8 mouse cellular contexts compared by ENCODE assay signal in genomic region chr2:14603784-14604781, GRCm38 (mm10). TPM values are rescaled to one million over a fixed set of nuclear protein-coding genes. Genes with fewer than 3 reads are reported as not detected.
DNase-seq lines count a peak whose midpoint lies in the region; ATAC-seq and TF ChIP-seq lines count a peak whose summit lies in the region.

No protein-coding gene starts in this region.

- ATAC-seq in forebrain, embryonic 12.5 days (ENCODE audit: low FRiP score): peak; percentile 89
- ATAC-seq in heart, postnatal 0 days (ENCODE audit: insufficient read depth, low read depth): peak; percentile 86
- peak; percentile 72 for ATAC-seq in liver, embryonic 16.5 days (ENCODE audit: low read depth)
- peak; percentile 90 for ATAC-seq in neural tube, embryonic 14.5 days (ENCODE audit: low read depth)

- peak; percentile 24 for TF ChIP-seq CTCF in heart, postnatal 0 days (IDR thresholded peaks at IDR 0.05; ENCODE audit: low read depth)

- peak; percentile 38; the same call in 1 of the 2 replicates for TF ChIP-seq EP300 in heart, postnatal 0 days (IDR thresholded peaks at IDR 0.05; ENCODE audit: low read depth)

- WGBS in forebrain, embryonic 12.5 days: under 1% methylated on average over 73 of the region's 83 CpGs
- under 1% methylated on average over 81 of the region's 83 CpGs for WGBS in heart, postnatal 0 days
- 1% methylated on average over 80 of the region's 83 CpGs for WGBS in liver, embryonic 16.5 days (ENCODE audit: insufficient replicate concordance)
- under 1% methylated on average over 76 of the region's 83 CpGs for whole genome bisulfite sequencing in neural tube, embryonic 14.5 days

- DNase-seq in spleen, adult 18-20 months: peak; percentile 15 to 41
- DNase-seq in spleen, adult 12 weeks (ENCODE audit: low spot score): no peak
- peak; percentile 79 for DNase-seq in heart, postnatal 0 days (ENCODE audit: low spot score)
- peak; percentile 9 to 65 for DNase-seq in kidney, postnatal 36 days
- peak; percentile 10 to 20 for DNase-seq in thymus, adult 18-20 months

- peak overlapping the region; percentile 87 for H3K4me2 ChIP-seq in forebrain, embryonic 12.5 days
- peak overlapping the region; percentile 74 for H3K4me2 ChIP-seq in heart, postnatal 0 days (ENCODE audit: low read depth, low read length)
- peak overlapping the region; percentile 66 for H3K4me2 ChIP-seq in liver, embryonic 16.5 days (ENCODE audit: low read depth, low read length)
- H3K4me2 ChIP-seq in neural tube, embryonic 14.5 days (ENCODE audit: low read depth, low read length): peak overlapping the region; percentile 72

- peak overlapping the region; percentile 76 for H3K9ac ChIP-seq in forebrain, embryonic 12.5 days
- H3K9ac ChIP-seq in heart, postnatal 0 days (replicated peaks; ENCODE audit: low read depth, low read length): peak overlapping the region; percentile 72
- peak overlapping the region; percentile 48 for H3K9ac ChIP-seq in liver, embryonic 16.5 days (ENCODE audit: low read depth, low read length)
- H3K9ac ChIP-seq in neural tube, embryonic 14.5 days (replicated peaks; ENCODE audit: low read depth, low read length): peak overlapping the region; percentile 67

- peaks cover 33% of the 10 kb centered on the region for H3K4me1 ChIP-seq in forebrain, embryonic 12.5 days
- peaks cover 14% of the 10 kb centered on the region; the same call in 1 of the 2 replicates for H3K4me1 ChIP-seq in heart, postnatal 0 days (ENCODE audit: control insufficient read depth, insufficient read depth)
- no peaks in the 10 kb centered on the region for H3K4me1 ChIP-seq in liver, embryonic 16.5 days (ENCODE audit: control insufficient read depth, low read depth, low read length)
- H3K4me1 ChIP-seq in neural tube, embryonic 14.5 days (ENCODE audit: control insufficient read depth, insufficient read depth, low read length): 0 out of 2 replicates have a peak, but pooled peaks cover 4% of the 10 kb centered on the region

- peak overlapping the region; percentile 80 for H3K27ac ChIP-seq in forebrain, embryonic 12.5 days
- peak overlapping the region; percentile 91 for H3K27ac ChIP-seq in heart, postnatal 0 days (ENCODE audit: low read depth)
- peak overlapping the region; percentile 19 for H3K27ac ChIP-seq in liver, embryonic 16.5 days (ENCODE audit: low read length)
- H3K27ac ChIP-seq in neural tube, embryonic 14.5 days (ENCODE audit: low read depth, low read length): 0 out of 2 replicates have a peak overlapping the region, but pooled peaks have one; percentile 30

- peak overlapping the region; percentile 63 for H3K4me3 ChIP-seq in forebrain, embryonic 12.5 days (replicated peaks)
- peak overlapping the region; percentile 62 for H3K4me3 ChIP-seq in heart, postnatal 0 days (ENCODE audit: low read depth, low read length)
- peak overlapping the region; percentile 62 for H3K4me3 ChIP-seq in liver, embryonic 16.5 days (ENCODE audit: low read depth, low read length)
- peak overlapping the region; percentile 54 for H3K4me3 ChIP-seq in neural tube, embryonic 14.5 days (ENCODE audit: low read depth, low read length)

- H3K27me3 ChIP-seq in forebrain, embryonic 12.5 days: no peaks in the 10 kb centered on the region
- no peaks in the 10 kb centered on the region for H3K27me3 ChIP-seq in heart, postnatal 0 days (ENCODE audit: control insufficient read depth, insufficient read depth, low read length)
- H3K27me3 ChIP-seq in liver, embryonic 16.5 days (ENCODE audit: control insufficient read depth, insufficient read depth, low read depth, low read length): peaks cover 20% of the 10 kb centered on the region
- H3K27me3 ChIP-seq in neural tube, embryonic 14.5 days (ENCODE audit: control insufficient read depth, insufficient read depth, low read length): peaks cover 5% of the 10 kb centered on the region

- H3K9me3 ChIP-seq in forebrain, embryonic 12.5 days: no peaks in the 10 kb centered on the region
- no peaks in the 10 kb centered on the region for H3K9me3 ChIP-seq in heart, postnatal 0 days (replicated peaks; ENCODE audit: control insufficient read depth, low read length)
- no peaks in the 10 kb centered on the region for H3K9me3 ChIP-seq in liver, embryonic 16.5 days (replicated peaks; ENCODE audit: control insufficient read depth, low read length)
- H3K9me3 ChIP-seq in neural tube, embryonic 14.5 days (ENCODE audit: control insufficient read depth, low read length): no peaks in the 10 kb centered on the region

- no peaks in the 10 kb centered on the region for H3K36me3 ChIP-seq in forebrain, embryonic 12.5 days (replicated peaks)
- no peaks in the 10 kb centered on the region for H3K36me3 ChIP-seq in heart, postnatal 0 days (replicated peaks; ENCODE audit: control insufficient read depth, insufficient read depth, low read length)
- H3K36me3 ChIP-seq in liver, embryonic 16.5 days (ENCODE audit: control insufficient read depth, insufficient read depth): no peaks in the 10 kb centered on the region
- H3K36me3 ChIP-seq in neural tube, embryonic 14.5 days (ENCODE audit: control insufficient read depth, insufficient read depth, low read length): no peaks in the 10 kb centered on the region

RNA-seq across cellular contexts. Expression of gene Cacnb2, which starts 1.2 kb away (rescaled TPM):
- 2.5 and 3.7 TPM in 2 replicates for polyA plus RNA-seq in forebrain, embryonic 12.5 days (2016; fragmentation: Nextera tagmentation; extraction: Ambion mirVana)
- 47.6 and 71.6 TPM in 2 replicates for total RNA-seq in heart, postnatal 0 days (2014; rRNA removed; ENCODE audit: low replicate concordance)
- polyA plus RNA-seq in heart, postnatal 0 days (2015; fragmentation: Nextera tagmentation; extraction: Ambion mirVana): 11.5 and 12.1 TPM in 2 replicates
- polyA plus RNA-seq in liver, embryonic 16.5 days (2015; fragmentation: Nextera tagmentation; extraction: Ambion mirVana): 0.16 and 0.26 TPM in 2 replicates
- polyA plus RNA-seq in neural tube, embryonic 14.5 days (2014; fragmentation: Nextera tagmentation; extraction: Ambion mirVana): 5.6 and 12.7 TPM in 2 replicates

Comparison
In these comparisons a context has a peak if more than half of its experiments do, and no peak if none do; other contexts are left out.
1. H3K27ac ChIP-seq: peak in every context shown above with its lines; median percentile 91 in heart, postnatal 0 days; 80 in forebrain, embryonic 12.5 days; 30 in neural tube, embryonic 14.5 days; 19 in liver, embryonic 16.5 days.